Mouse (Mus musculus) thymus, postnatal 14 days (tissue): ENCODE measurements around the gene Pet2.

Source experiments
- DNase-seq: peaks from one replicate; pipeline ENCODE4 v3.0.0; 2021

Gene Pet2

GRCm38 (mm10) chrX:89409589-89409988 lies at the start of gene Pet2:
Pet2 (minus strand) TSS chrX:89409689.
- no peak for DNase-seq
